In genomic region chr8:119665270-119665669, GRCm38 (mm10) we compare ENCODE assay signal across 11 mouse cellular contexts. TPM values are rescaled to one million over a fixed set of nuclear protein-coding genes. Genes with fewer than 3 reads are reported as not detected.
DNase-seq lines count a peak whose midpoint lies in the region; ATAC-seq lines count a peak whose summit lies in the region.
"Had no signal": no experiment of that assay in that cellular context is flagged by ENCODE, and none has a peak within 500 bp of the region (broad histone marks: within the 10 kb centered on the region; RNA-seq: fewer than 3 reads in every experiment).

No protein-coding gene starts in this region.

- 0 out of 2 replicates have a peak, but pooled peaks cover 10% of the 10 kb centered on the region for H3K27me3 ChIP-seq in heart, embryonic 12.5 days (replicated peaks)
- peaks cover 13% of the 10 kb centered on the region for H3K27me3 ChIP-seq in midbrain, embryonic 10.5 days (ENCODE audit: low read depth, poor library complexity, severe bottlenecking)
- H3K27me3 ChIP-seq in midbrain, embryonic 16.5 days (ENCODE audit: control insufficient read depth, insufficient read depth, low read depth, low read length) = no peaks in the 10 kb centered on the region; the same call in 1 of the 2 replicates

- no peak overlapping the region for H3K4me3 ChIP-seq in heart, embryonic 12.5 days
- H3K4me3 ChIP-seq in midbrain, embryonic 10.5 days = no peak overlapping the region
- no peak overlapping the region for H3K4me3 ChIP-seq in midbrain, embryonic 16.5 days (ENCODE audit: low read depth, low read length)

- no peaks in the 10 kb centered on the region for H3K9me3 ChIP-seq in heart, embryonic 12.5 days (replicated peaks)
- no peaks in the 10 kb centered on the region for H3K9me3 ChIP-seq in midbrain, embryonic 10.5 days (replicated peaks)
- H3K9me3 ChIP-seq in midbrain, embryonic 16.5 days (replicated peaks; ENCODE audit: control insufficient read depth, low read length, poor library complexity, severe bottlenecking) = no peaks in the 10 kb centered on the region

- H3K4me1 ChIP-seq in heart, embryonic 12.5 days (replicated peaks) = peaks cover 51% of the 10 kb centered on the region
- peaks cover 94% of the 10 kb centered on the region for H3K4me1 ChIP-seq in midbrain, embryonic 10.5 days
- H3K4me1 ChIP-seq in midbrain, embryonic 16.5 days (ENCODE audit: control insufficient read depth, insufficient read depth, low read length) = peaks cover 5% of the 10 kb centered on the region; the same call in 1 of the 2 replicates

- no peak overlapping the region for H3K9ac ChIP-seq in heart, embryonic 12.5 days
- no peak overlapping the region for H3K9ac ChIP-seq in midbrain, embryonic 16.5 days (ENCODE audit: low read depth, low read length)
- H3K9ac ChIP-seq: liver, embryonic 14.5 days had no signal

- H3K27ac ChIP-seq in heart, embryonic 12.5 days (ENCODE audit: poor library complexity, severe bottlenecking) = no peak overlapping the region
- H3K27ac ChIP-seq in midbrain, embryonic 10.5 days (replicated peaks) = peak overlapping the region; percentile 80; the same call in 1 of the 2 replicates
- H3K27ac ChIP-seq in midbrain, embryonic 16.5 days (ENCODE audit: low read length) = no peak overlapping the region
- H3K27ac ChIP-seq: liver, embryonic 14.5 days had no signal

- peak; percentile 55 to 63 for DNase-seq in heart, adult 18-20 months
- DNase-seq in midbrain, embryonic 10.5 days (ENCODE audit: low spot score) = no peak
- DNase-seq in kidney, adult 9 months = peak; percentile 36
- peak; percentile 45 for DNase-seq in yolk sac, embryonic 10.5 days (ENCODE audit: low spot score)
- DNase-seq in left cerebral cortex, adult 11 months (ENCODE audit: low spot score) = no peak
- DNase-seq in cerebellum, adult 11 months = no peak

- no peak overlapping the region for H3K4me2 ChIP-seq in heart, embryonic 12.5 days
- H3K4me2 ChIP-seq in midbrain, embryonic 16.5 days (ENCODE audit: low read length) = no peak overlapping the region

- no peak for ATAC-seq in heart, embryonic 12.5 days (ENCODE audit: insufficient number of reproducible peaks, low FRiP score)
- ATAC-seq in midbrain, embryonic 16.5 days = no peak

- no peaks in the 10 kb centered on the region for H3K36me3 ChIP-seq in heart, embryonic 12.5 days
- H3K36me3 ChIP-seq in midbrain, embryonic 10.5 days = no peaks in the 10 kb centered on the region
- no peaks in the 10 kb centered on the region for H3K36me3 ChIP-seq in midbrain, embryonic 16.5 days (ENCODE audit: control insufficient read depth, insufficient read depth, low read length)

- WGBS in heart, embryonic 12.5 days = 66% methylated on average over 6 of the region's 6 CpGs
- WGBS in midbrain, embryonic 10.5 days = 75% methylated on average over 6 of the region's 6 CpGs
- 68% methylated on average over 6 of the region's 6 CpGs for WGBS in midbrain, embryonic 16.5 days

RNA-seq across cellular contexts. Expression of gene Wfdc1, which starts 0.9 kb away (rescaled TPM):
- 10 to 100 TPM; 26.5 to 28.0 TPM for total RNA-seq in heart, adult 18-20 months (2021)
- 3.1 and 3.5 TPM in 2 replicates for polyA plus RNA-seq in heart, embryonic 12.5 days (2016; fragmentation: Nextera tagmentation; extraction: Ambion mirVana)
- polyA plus RNA-seq in midbrain, embryonic 10.5 days (2016; fragmentation: Nextera tagmentation; extraction: Ambion mirVana) = 20.5 and 32.9 TPM in 2 replicates
- polyA plus RNA-seq in midbrain, embryonic 16.5 days (2015; fragmentation: Nextera tagmentation; extraction: Ambion mirVana) = 6.0 and 6.3 TPM in 2 replicates
- polyA plus RNA-seq: C2C12 had no signal

RNA-seq across cellular contexts. Expression of gene Kcng4, which starts 29.8 kb away (rescaled TPM):
- under 1 TPM in 1 of 2 experiments, not detected in 1; 0.15 TPM for total RNA-seq in heart, adult 18-20 months (2021)
- polyA plus RNA-seq in heart, embryonic 12.5 days (2016; fragmentation: Nextera tagmentation; extraction: Ambion mirVana) = not detected in 2 replicates
- polyA plus RNA-seq in midbrain, embryonic 10.5 days (2016; fragmentation: Nextera tagmentation; extraction: Ambion mirVana) = 0.19 and 0.52 TPM in 2 replicates
- 0.26 and 1.6 TPM in 2 replicates for polyA plus RNA-seq in midbrain, embryonic 16.5 days (2015; fragmentation: Nextera tagmentation; extraction: Ambion mirVana)
- polyA plus RNA-seq: C2C12; liver, embryonic 14.5 days had no signal

RNA-seq across cellular contexts. Expression of gene Atp2c2, which starts 34.5 kb away (rescaled TPM):
- total RNA-seq in heart, adult 18-20 months (2021) = under 1 TPM; 0.12 to 0.21 TPM
- polyA plus RNA-seq in heart, embryonic 12.5 days (2016; fragmentation: Nextera tagmentation; extraction: Ambion mirVana) = 0.33 and 0.38 TPM in 2 replicates
- polyA plus RNA-seq in midbrain, embryonic 10.5 days (2016; fragmentation: Nextera tagmentation; extraction: Ambion mirVana) = 1.2 and 1.6 TPM in 2 replicates
- polyA plus RNA-seq in midbrain, embryonic 16.5 days (2015; fragmentation: Nextera tagmentation; extraction: Ambion mirVana) = 0.18 and 0.20 TPM in 2 replicates

RNA-seq across cellular contexts. Expression of gene Adad2, which starts 52.7 kb away (rescaled TPM):
- total RNA-seq in heart, adult 18-20 months (2021) = not detected
- 0.09 TPM in 1 of 2 replicates, not detected in the other for polyA plus RNA-seq in heart, embryonic 12.5 days (2016; fragmentation: Nextera tagmentation; extraction: Ambion mirVana)
- 0.28 TPM in 1 of 2 replicates, not detected in the other for polyA plus RNA-seq in midbrain, embryonic 10.5 days (2016; fragmentation: Nextera tagmentation; extraction: Ambion mirVana)
- 0.10 and 0.19 TPM in 2 replicates for polyA plus RNA-seq in midbrain, embryonic 16.5 days (2015; fragmentation: Nextera tagmentation; extraction: Ambion mirVana)
- polyA plus RNA-seq: C2C12; liver, embryonic 14.5 days; spleen, adult 2 months had no signal

Comparison
In these comparisons a context has a peak if more than half of its experiments do, and no peak if none do; other contexts are left out.
1. DNase-seq: peak in heart, adult 18-20 months (2 of 2), kidney, adult 9 months (single experiment) and yolk sac, embryonic 10.5 days (single experiment); none in midbrain, embryonic 10.5 days (single experiment), left cerebral cortex, adult 11 months (single experiment) and cerebellum, adult 11 months (single experiment).